Mouse (Mus musculus) kidney, embryonic 16.5 days (tissue): ENCODE data around the gene Gm10320. TPM values are rescaled to one million over a fixed set of nuclear protein-coding genes. Genes with fewer than 3 reads are reported as not detected.

Experiments
- ATAC-seq: fragments of 200-750 bp; cut with Nextera tagmentation; 2 replicates; pipeline ENCODE4 v1.8.0; 2017; ENCODE audit warnings: moderate TSS enrichment; ENCODE audit not compliant: low FRiP score, low TSS enrichment
- H3K27ac ChIP-seq: fragments of 300-500 bp; sonication (generic); 2 replicates; pipeline ENCODE4 v1.5.1; 2014; ENCODE audit warnings: low read length
- H3K27me3 ChIP-seq: fragments of 300-500 bp; sonication (generic); 2 replicates; pipeline ENCODE4 v1.6.1; 2014; ENCODE audit warnings: low read length, control low read depth, mixed read lengths; ENCODE audit not compliant: insufficient read depth
- H3K36me3 ChIP-seq: fragments of 300-500 bp; sonication (generic); 2 replicates; pipeline ENCODE4 v1.6.1; 2014; ENCODE audit warnings: low read length, control low read depth, mixed read lengths; ENCODE audit not compliant: insufficient read depth
- H3K4me1 ChIP-seq: fragments of 300-500 bp; sonication (generic); 2 replicates; pipeline ENCODE4 v1.6.1; 2014; ENCODE audit warnings: low read length, control low read depth, mixed read lengths; ENCODE audit not compliant: insufficient read depth
- H3K4me2 ChIP-seq: fragments of 300-500 bp; sonication (generic); replicated peaks from 2 replicates; pipeline ENCODE4 v1.6.1; 2014; ENCODE audit warnings: low read depth, low read length
- H3K4me3 ChIP-seq: fragments of 300-500 bp; sonication (generic); 2 replicates; pipeline ENCODE4 v1.5.1; 2014; ENCODE audit warnings: mild to moderate bottlenecking, low read length
- H3K9ac ChIP-seq: fragments of 300-500 bp; sonication (generic); replicated peaks from 2 replicates; pipeline ENCODE4 v1.6.1; 2014; ENCODE audit warnings: low read length
- H3K9me3 ChIP-seq: fragments of 300-500 bp; sonication (generic); 2 replicates; pipeline ENCODE4 v1.6.1; 2016; ENCODE audit warnings: low read length, control low read depth
- WGBS: fragments of 180-500 bp; shearing (Covaris S2); extraction: QIAGEN DNeasy Blood & Tissue Kit; methylation state at CpG from one replicate; pipeline ENCODE4 v1.1.7; 2014; 5-methylcytosine and 5-hydroxymethylcytosine counted together
- polyA plus RNA-seq: library from polyadenylated mRNA; unstranded; fragments of >200 nt; fragmentation: Nextera tagmentation; extraction: Ambion mirVana; gene quantifications from 2 replicates; pipeline ENCODE4 v1.2.1, GENCODE M21; 2015

Gm10320 gene
- polyA plus RNA-seq, 1 experiment from 2014 or later: 1.8 TPM

GRCm38 (mm10) chr13:98498080-98498479, 6.3 kb upstream of the Gm10320 start:
- Histone ChIP-seq H3K9me3 (no peaks in the 10 kb centered on the region), H3K27me3 (peaks cover 56% of the 10 kb centered on the region)
- WGBS: 59% methylated on average over 11 of the region's 11 CpGs

GRCm38 (mm10) chr13:98496917-98497870, 5.4 kb upstream of the Gm10320 start:
- H3K36me3 ChIP-seq: no peaks in the 10 kb centered on the region

More at GRCm38 (mm10) chr13:98498080-98498479, 6.3 kb upstream of the Gm10320 start:
- ATAC-seq: no peak
- H3K36me3 ChIP-seq: no peaks in the 10 kb centered on the region
- H3K27ac ChIP-seq: no peak overlapping the region
- H3K4me1 ChIP-seq: peaks cover 20% of the 10 kb centered on the region
- no peak overlapping the region for H3K4me3 ChIP-seq
- no peak overlapping the region for H3K9ac ChIP-seq
- H3K4me2 ChIP-seq: no peak overlapping the region

GRCm38 (mm10) chr13:98494492-98495064, 2.8 kb upstream of the Gm10320 start:
- H3K4me1 ChIP-seq: peaks cover 15% of the 10 kb centered on the region
- no peaks in the 10 kb centered on the region for H3K9me3 ChIP-seq
- peaks cover 27% of the 10 kb centered on the region for H3K27me3 ChIP-seq
- no peak overlapping the region for H3K27ac ChIP-seq
- no peak overlapping the region for H3K9ac ChIP-seq
- whole genome bisulfite sequencing: 64% methylated on average over 7 of the region's 8 CpGs
- ATAC-seq: no peak
- H3K4me3 ChIP-seq: no peak overlapping the region
- no peaks in the 10 kb centered on the region for H3K36me3 ChIP-seq
- H3K4me2 ChIP-seq: no peak overlapping the region

More at GRCm38 (mm10) chr13:98496917-98497870, 5.4 kb upstream of the Gm10320 start:
- Histone ChIP-seq H3K9ac (no peak overlapping the region), H3K27me3 (peaks cover 53% of the 10 kb centered on the region), H3K27ac (no peak overlapping the region), H3K4me2 (0 out of 2 replicates have a peak overlapping the region, but pooled peaks have one; percentile 16), H3K9me3 (no peaks in the 10 kb centered on the region), H3K4me3 (no peak overlapping the region), H3K4me1 (peaks cover 15% of the 10 kb centered on the region)
- peak; percentile 63 for ATAC-seq
- 14% methylated on average over 16 of the region's 16 CpGs for WGBS

GRCm38 (mm10) chr13:98492569-98493255, 911 bp upstream of the Gm10320 start:
- Histone ChIP-seq H3K27me3 (peaks cover 8% of the 10 kb centered on the region), H3K9me3 (no peaks in the 10 kb centered on the region), H3K4me1 (peaks cover 12% of the 10 kb centered on the region), H3K4me3 (no peak overlapping the region), H3K27ac (no peak overlapping the region), H3K4me2 (no peak overlapping the region), H3K36me3 (no peaks in the 10 kb centered on the region), H3K9ac (no peak overlapping the region)
- 50% methylated on average over 9 of the region's 9 CpGs for WGBS
- ATAC-seq: no peak

GRCm38 (mm10) chr13:98486726-98487125, 5.1 kb downstream of the Gm10320 start:
- Histone ChIP-seq H3K9ac (no peak overlapping the region), H3K27ac (no peak overlapping the region), H3K36me3 (no peaks in the 10 kb centered on the region), H3K4me1 (no peaks in the 10 kb centered on the region), H3K4me2 (no peak overlapping the region), H3K9me3 (no peaks in the 10 kb centered on the region), H3K4me3 (no peak overlapping the region), H3K27me3 (no peaks in the 10 kb centered on the region)
- 89% methylated on average over 6 of the region's 6 CpGs for WGBS
- no peak for ATAC-seq

GRCm38 (mm10) chr13:98486161-98486560, 5.6 kb downstream of the Gm10320 start:
- ATAC-seq: no peak
- no peak overlapping the region for H3K4me3 ChIP-seq
- no peak overlapping the region for H3K4me2 ChIP-seq
- 75% methylated on average over 3 of the region's 3 CpGs for WGBS
- H3K4me1 ChIP-seq: no peaks in the 10 kb centered on the region
- no peaks in the 10 kb centered on the region for H3K9me3 ChIP-seq
- no peak overlapping the region for H3K9ac ChIP-seq
- no peak overlapping the region for H3K27ac ChIP-seq
- no peaks in the 10 kb centered on the region for H3K36me3 ChIP-seq
- no peaks in the 10 kb centered on the region for H3K27me3 ChIP-seq

DNA sequence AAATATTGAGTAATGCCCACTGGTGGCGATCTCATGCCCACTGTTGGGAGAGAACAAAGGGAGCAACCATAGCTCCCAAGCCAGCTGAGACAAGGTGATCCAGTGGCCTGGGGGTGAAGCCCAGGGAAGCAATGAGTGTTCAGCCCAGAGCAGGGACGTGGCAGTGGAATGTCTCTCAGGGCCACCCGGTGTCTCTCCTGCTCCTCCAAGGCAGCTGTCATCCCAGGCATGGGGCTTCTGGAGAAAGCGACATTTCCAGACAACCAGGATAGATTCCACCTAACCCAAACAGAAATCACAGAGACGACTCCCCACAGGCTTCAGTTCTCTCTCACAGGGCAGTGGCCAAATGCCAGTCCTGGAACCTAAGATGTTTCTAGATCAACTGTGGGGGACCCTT, 6.4 kb downstream of the Gm10320 start:
- ATAC-seq: no peak
- H3K36me3 ChIP-seq: no peaks in the 10 kb centered on the region
- no peaks in the 10 kb centered on the region for H3K9me3 ChIP-seq
- H3K9ac ChIP-seq: no peak overlapping the region
- H3K27me3 ChIP-seq: no peaks in the 10 kb centered on the region
- no peak overlapping the region for H3K27ac ChIP-seq
- no peaks in the 10 kb centered on the region for H3K4me1 ChIP-seq
- no peak overlapping the region for H3K4me3 ChIP-seq
- no peak overlapping the region for H3K4me2 ChIP-seq
- WGBS: 70% methylated on average over 5 of the region's 5 CpGs

GRCm38 (mm10) chr13:98477991-98478390, 13.8 kb downstream of the Gm10320 start:
- WGBS: 56% methylated on average over 3 of the region's 3 CpGs
- Histone ChIP-seq H3K9ac (no peak overlapping the region), H3K4me3 (no peak overlapping the region), H3K4me2 (no peak overlapping the region), H3K4me1 (peaks cover 7% of the 10 kb centered on the region), H3K9me3 (no peaks in the 10 kb centered on the region), H3K27ac (no peak overlapping the region), H3K36me3 (no peaks in the 10 kb centered on the region), H3K27me3 (no peaks in the 10 kb centered on the region)
- peak; percentile 49; the same call in 1 of the 2 replicates for ATAC-seq

- no peak for ATAC-seq
- no peak overlapping the region for H3K4me2 ChIP-seq
- H3K27ac ChIP-seq: peak overlapping the region; percentile 72
- WGBS: 51% methylated on average over 4 of the region's 4 CpGs
- no peaks in the 10 kb centered on the region for H3K9me3 ChIP-seq
- H3K4me3 ChIP-seq: no peak overlapping the region
- H3K9ac ChIP-seq: no peak overlapping the region
- H3K36me3 ChIP-seq: no peaks in the 10 kb centered on the region
- H3K27me3 ChIP-seq: 0 out of 2 replicates have a peak, but pooled peaks cover 4% of the 10 kb centered on the region
- peaks cover 7% of the 10 kb centered on the region for H3K4me1 ChIP-seq
These were observed 14.8 kb downstream of the Gm10320 start for GRCm38 (mm10) chr13:98476839-98477495.
